Mouse (Mus musculus): Measurements from ENCODE around the gene Nckap5.

DNA sequence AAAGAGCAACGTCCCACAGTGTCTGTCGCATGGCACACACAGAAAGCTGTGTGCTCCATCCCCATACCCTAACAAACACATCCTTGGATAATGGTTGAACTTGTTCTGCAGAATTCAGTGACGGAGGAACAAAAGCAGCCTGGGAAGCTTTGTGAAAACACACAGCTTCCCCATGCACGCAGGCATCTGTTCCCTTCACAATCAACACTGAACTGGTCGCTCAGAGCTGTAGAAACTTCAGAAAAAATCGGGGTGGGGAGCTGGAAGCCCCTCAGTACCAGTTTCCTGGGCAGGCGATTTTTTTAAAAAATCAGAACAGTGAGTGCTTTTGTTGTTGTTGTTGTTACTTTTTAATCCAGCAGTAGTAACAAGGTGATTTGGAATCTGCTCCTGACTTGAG, 960.5 kb downstream of the Nckap5 start:
- TF ChIP-seq GATA1 (IDR thresholded peaks at IDR 0.05; ENCODE audit: borderline replicate concordance, low read length), result no peak
- TF ChIP-seq FLI1 (IDR thresholded peaks at IDR 0.05; ENCODE audit: low read length), result no peak

Measured in megakaryocyte, embryonic 14.5 days (primary cell).